Mouse (Mus musculus) urinary bladder, postnatal 4 days (tissue): ENCODE data around the gene Kcnq1.

Source experiments
- DNase-seq, 2 experiments: peaks; one replicate each; pipeline ENCODE4 v3.0.0; 2021 to 2022; ENCODE audit warnings: low spot score in 2 of 2

The Kcnq1 gene

GRCm38 (mm10) chr7:143136125-143136524, 30.0 kb downstream of the Kcnq1 start:
- DNase-seq = no peak

- no peak for DNase-seq
Measured at GRCm38 (mm10) chr7:143136561-143136960, 30.4 kb downstream of the Kcnq1 start.

GRCm38 (mm10) chr7:143138789-143139188, 32.6 kb downstream of the Kcnq1 start:
- no peak for DNase-seq

- DNase-seq = no peak
Measured at GRCm38 (mm10) chr7:143139932-143140331, 33.8 kb downstream of the Kcnq1 start.

- no peak for DNase-seq
Measured at GRCm38 (mm10) chr7:143142680-143143079, 36.5 kb downstream of the Kcnq1 start.

- no peak for DNase-seq
Measured at GRCm38 (mm10) chr7:143147015-143147414, 40.9 kb downstream of the Kcnq1 start.

- DNase-seq = no peak
Measured at GRCm38 (mm10) chr7:143151171-143151570, 45.0 kb downstream of the Kcnq1 start.

- no peak for DNase-seq
Measured at GRCm38 (mm10) chr7:143152350-143152749, 46.2 kb downstream of the Kcnq1 start.

GRCm38 (mm10) chr7:143153915-143154373, 47.8 kb downstream of the Kcnq1 start:
- peak; percentile 80 to 91 for DNase-seq

GRCm38 (mm10) chr7:143154458-143154871, 48.3 kb downstream of the Kcnq1 start:
- peak; percentile 42 to 72 for DNase-seq

- no peak for DNase-seq
Measured at GRCm38 (mm10) chr7:143155257-143155656, 49.1 kb downstream of the Kcnq1 start.

- DNase-seq = no peak
Measured at GRCm38 (mm10) chr7:143158690-143159425, 52.7 kb downstream of the Kcnq1 start.

GRCm38 (mm10) chr7:143159446-143159845, 53.3 kb downstream of the Kcnq1 start:
- no peak for DNase-seq

- no peak for DNase-seq
Measured at GRCm38 (mm10) chr7:143160057-143160456, 53.9 kb downstream of the Kcnq1 start.

- DNase-seq = no peak
Measured at GRCm38 (mm10) chr7:143162051-143162450, 55.9 kb downstream of the Kcnq1 start.

- no peak for DNase-seq
Measured at GRCm38 (mm10) chr7:143164074-143164473, 57.9 kb downstream of the Kcnq1 start.

- DNase-seq = no peak
Measured at GRCm38 (mm10) chr7:143165687-143166265, 59.6 kb downstream of the Kcnq1 start.

GRCm38 (mm10) chr7:143167275-143167674, 61.1 kb downstream of the Kcnq1 start:
- no peak for DNase-seq

- DNase-seq = no peak
Measured at GRCm38 (mm10) chr7:143169371-143169770, 63.2 kb downstream of the Kcnq1 start.

GRCm38 (mm10) chr7:143172914-143173547, 66.9 kb downstream of the Kcnq1 start:
- DNase-seq = no peak

GRCm38 (mm10) chr7:143174633-143175032, 68.5 kb downstream of the Kcnq1 start:
- no peak for DNase-seq

- DNase-seq = no peak
Measured at GRCm38 (mm10) chr7:143178831-143179230, 72.7 kb downstream of the Kcnq1 start.

- peak; percentile 40 to 78 for DNase-seq
Measured at GRCm38 (mm10) chr7:143180761-143181160, 74.6 kb downstream of the Kcnq1 start.
